Mouse (Mus musculus): ENCODE results near the gene Scgb1a1. TPM values are rescaled to one million over a fixed set of nuclear protein-coding genes. Genes with fewer than 3 reads are reported as not detected.

Scgb1a1 gene
- polyA plus RNA-seq, 1 experiment from 2014 or later, result not detected

- Histone ChIP-seq H3K4me3 (no peak overlapping the region), H3K27me3 (ENCODE audit: insufficient read depth, poor library complexity, severe bottlenecking) (no peaks in the 10 kb centered on the region), H3K36me3 (peaks cover 14% of the 10 kb centered on the region; the same call in 1 of the 2 replicates), H3K4me1 (peaks cover 22% of the 10 kb centered on the region), H3K27ac (no peak overlapping the region), H3K9me3 (no peaks in the 10 kb centered on the region)
- WGBS, result 49% methylated on average over 4 of the region's 4 CpGs
- peak; percentile 79 for DNase-seq (ENCODE audit: low spot score)
Observed at GRCm38 (mm10) chr19:9110182-9110869, 22.6 kb upstream of the Scgb1a1 start.

GRCm38 (mm10) chr19:9108536-9108935 is 20.8 kb upstream of the Scgb1a1 start:
- WGBS, result 91% methylated on average over 1 of the region's 1 CpGs
- no peak overlapping the region for H3K4me3 ChIP-seq
- no peaks in the 10 kb centered on the region for H3K27me3 ChIP-seq (ENCODE audit: insufficient read depth, poor library complexity, severe bottlenecking)
- H3K4me1 ChIP-seq, result peaks cover 22% of the 10 kb centered on the region
- no peaks in the 10 kb centered on the region for H3K9me3 ChIP-seq
- DNase-seq (ENCODE audit: low spot score), result no peak
- no peak overlapping the region for H3K27ac ChIP-seq
- H3K36me3 ChIP-seq, result peaks cover 9% of the 10 kb centered on the region; the same call in 1 of the 2 replicates

- Histone ChIP-seq H3K36me3 (no peaks in the 10 kb centered on the region), H3K27ac (peak overlapping the region; percentile 75), H3K9me3 (no peaks in the 10 kb centered on the region), H3K4me1 (peaks cover 22% of the 10 kb centered on the region), H3K27me3 (ENCODE audit: insufficient read depth, poor library complexity, severe bottlenecking) (no peaks in the 10 kb centered on the region), H3K4me3 (peak overlapping the region; percentile 23; the same call in 1 of the 2 replicates)
- 69% methylated on average over 1 of the region's 1 CpGs for WGBS
- no peak for DNase-seq (ENCODE audit: low spot score)
Observed at GRCm38 (mm10) chr19:9107379-9107755, 19.6 kb upstream of the Scgb1a1 start.

GRCm38 (mm10) chr19:9106751-9107378 is 19.1 kb upstream of the Scgb1a1 start:
- Histone ChIP-seq H3K27me3 (ENCODE audit: insufficient read depth, poor library complexity, severe bottlenecking) (no peaks in the 10 kb centered on the region), H3K9me3 (no peaks in the 10 kb centered on the region), H3K4me1 (peaks cover 18% of the 10 kb centered on the region), H3K4me3 (peak overlapping the region; percentile 23; the same call in 1 of the 2 replicates), H3K27ac (peak overlapping the region; percentile 75), H3K36me3 (no peaks in the 10 kb centered on the region)
- 11% methylated on average over 4 of the region's 4 CpGs for WGBS
- DNase-seq (ENCODE audit: low spot score), result peak; percentile 66

GRCm38 (mm10) chr19:9106096-9106495 is 18.3 kb upstream of the Scgb1a1 start:
- DNase-seq (ENCODE audit: low spot score), result peak; percentile 72
- WGBS, result 59% methylated on average over 5 of the region's 5 CpGs
- Histone ChIP-seq H3K27me3 (ENCODE audit: insufficient read depth, poor library complexity, severe bottlenecking) (no peaks in the 10 kb centered on the region), H3K4me3 (no peak overlapping the region), H3K4me1 (peaks cover 18% of the 10 kb centered on the region), H3K36me3 (no peaks in the 10 kb centered on the region), H3K9me3 (no peaks in the 10 kb centered on the region), H3K27ac (peak overlapping the region; percentile 75)

GRCm38 (mm10) chr19:9105101-9105685 is 17.4 kb upstream of the Scgb1a1 start:
- Histone ChIP-seq H3K27ac (peak overlapping the region; percentile 57; the same call in 1 of the 2 replicates), H3K9me3 (no peaks in the 10 kb centered on the region), H3K36me3 (no peaks in the 10 kb centered on the region), H3K4me3 (no peak overlapping the region), H3K27me3 (ENCODE audit: insufficient read depth, poor library complexity, severe bottlenecking) (no peaks in the 10 kb centered on the region), H3K4me1 (peaks cover 18% of the 10 kb centered on the region)
- DNase-seq (ENCODE audit: low spot score), result peak; percentile 57
- 76% methylated on average over 3 of the region's 3 CpGs for WGBS

- no peaks in the 10 kb centered on the region for H3K9me3 ChIP-seq
- H3K27me3 ChIP-seq (ENCODE audit: insufficient read depth, poor library complexity, severe bottlenecking), result no peaks in the 10 kb centered on the region
- H3K4me1 ChIP-seq, result peaks cover 27% of the 10 kb centered on the region
- H3K4me3 ChIP-seq, result no peak overlapping the region
- H3K27ac ChIP-seq, result no peak overlapping the region
- DNase-seq (ENCODE audit: low spot score), result no peak
- 69% methylated on average over 4 of the region's 4 CpGs for WGBS
- H3K36me3 ChIP-seq, result no peaks in the 10 kb centered on the region
Observed at GRCm38 (mm10) chr19:9103986-9104385, 16.2 kb upstream of the Scgb1a1 start.

GRCm38 (mm10) chr19:9101062-9101457 is 13.3 kb upstream of the Scgb1a1 start:
- Histone ChIP-seq H3K4me3 (no peak overlapping the region), H3K36me3 (no peaks in the 10 kb centered on the region), H3K9me3 (no peaks in the 10 kb centered on the region), H3K4me1 (peaks cover 10% of the 10 kb centered on the region), H3K27me3 (ENCODE audit: insufficient read depth, poor library complexity, severe bottlenecking) (no peaks in the 10 kb centered on the region), H3K27ac (no peak overlapping the region)
- DNase-seq (ENCODE audit: low spot score), result no peak
- 63% methylated on average over 2 of the region's 2 CpGs for WGBS

- Histone ChIP-seq H3K4me1 (peaks cover 8% of the 10 kb centered on the region; the same call in 1 of the 2 replicates), H3K36me3 (no peaks in the 10 kb centered on the region), H3K27me3 (ENCODE audit: insufficient read depth, poor library complexity, severe bottlenecking) (no peaks in the 10 kb centered on the region), H3K4me3 (no peak overlapping the region), H3K27ac (no peak overlapping the region), H3K9me3 (no peaks in the 10 kb centered on the region)
- 81% methylated on average over 17 of the region's 17 CpGs for WGBS
- no peak for DNase-seq (ENCODE audit: low spot score)
Observed at GRCm38 (mm10) chr19:9100297-9101061, 12.7 kb upstream of the Scgb1a1 start.

GRCm38 (mm10) chr19:9099751-9100150 is 12.0 kb upstream of the Scgb1a1 start:
- no peaks in the 10 kb centered on the region for H3K36me3 ChIP-seq
- no peak overlapping the region for H3K4me3 ChIP-seq
- 82% methylated on average over 8 of the region's 8 CpGs for WGBS
- no peaks in the 10 kb centered on the region for H3K9me3 ChIP-seq
- H3K27ac ChIP-seq, result no peak overlapping the region
- peaks cover 8% of the 10 kb centered on the region; the same call in 1 of the 2 replicates for H3K4me1 ChIP-seq
- DNase-seq (ENCODE audit: low spot score), result no peak
- no peaks in the 10 kb centered on the region for H3K27me3 ChIP-seq (ENCODE audit: insufficient read depth, poor library complexity, severe bottlenecking)

GRCm38 (mm10) chr19:9097441-9097840 is 9.7 kb upstream of the Scgb1a1 start:
- no peak for DNase-seq (ENCODE audit: low spot score)
- Histone ChIP-seq H3K36me3 (no peaks in the 10 kb centered on the region), H3K4me1 (peaks cover 8% of the 10 kb centered on the region; the same call in 1 of the 2 replicates), H3K27me3 (ENCODE audit: insufficient read depth, poor library complexity, severe bottlenecking) (no peaks in the 10 kb centered on the region), H3K4me3 (no peak overlapping the region), H3K9me3 (no peaks in the 10 kb centered on the region), H3K27ac (no peak overlapping the region)
- WGBS, result 86% methylated on average over 13 of the region's 13 CpGs

- no peak for DNase-seq (ENCODE audit: low spot score)
- Histone ChIP-seq H3K27ac (no peak overlapping the region), H3K36me3 (no peaks in the 10 kb centered on the region), H3K27me3 (ENCODE audit: insufficient read depth, poor library complexity, severe bottlenecking) (no peaks in the 10 kb centered on the region), H3K4me1 (peaks cover 14% of the 10 kb centered on the region; the same call in 1 of the 2 replicates), H3K9me3 (no peaks in the 10 kb centered on the region), H3K4me3 (no peak overlapping the region)
- WGBS, result 62% methylated on average over 5 of the region's 5 CpGs
Observed at GRCm38 (mm10) chr19:9095111-9095510, 7.4 kb upstream of the Scgb1a1 start.
